In genomic region chr19:3282572-3283467, GRCm38 (mm10) we compare ENCODE assay signal across 8 mouse cellular contexts. TPM values are rescaled to one million over a fixed set of nuclear protein-coding genes. Genes with fewer than 3 reads are reported as not detected.
DNase-seq lines count a peak whose midpoint lies in the region; ATAC-seq lines count a peak whose summit lies in the region.

TSS of gene Mrpl21 (plus strand) at chr19:3282901.
TSS of gene Ighmbp2 (minus strand) at chr19:3283017.

- peak; percentile 97 for ATAC-seq in forebrain, embryonic 14.5 days
- peak; percentile 93 for ATAC-seq in neural tube, embryonic 15.5 days (ENCODE audit: low FRiP score)

- H3K27ac ChIP-seq in forebrain, embryonic 14.5 days (ENCODE audit: low read depth, low read length) = peak within 1 kb of the TSS; percentile 71; the same call in 1 of the 2 replicates
- H3K27ac ChIP-seq in neural tube, embryonic 15.5 days (replicated peaks) = peak within 1 kb of the TSS; percentile 74

- H3K36me3 ChIP-seq in forebrain, embryonic 14.5 days (ENCODE audit: control insufficient read depth, insufficient read depth, low read length) = peaks cover 51% of the 10 kb centered on the region
- peaks cover 45% of the 10 kb centered on the region for H3K36me3 ChIP-seq in neural tube, embryonic 15.5 days

- peak within 1 kb of the TSS; percentile 77 for H3K4me3 ChIP-seq in forebrain, embryonic 14.5 days (ENCODE audit: low read depth, low read length)
- peak within 1 kb of the TSS; percentile 91 for H3K4me3 ChIP-seq in neural tube, embryonic 15.5 days (replicated peaks)

- no peaks in the 10 kb centered on the region for H3K9me3 ChIP-seq in forebrain, embryonic 14.5 days (replicated peaks; ENCODE audit: control insufficient read depth, low read length)
- no peaks in the 10 kb centered on the region for H3K9me3 ChIP-seq in neural tube, embryonic 15.5 days (replicated peaks)

- peaks cover 15% of the 10 kb centered on the region for H3K4me1 ChIP-seq in forebrain, embryonic 14.5 days (ENCODE audit: control insufficient read depth, insufficient read depth, low read length)
- peaks cover 24% of the 10 kb centered on the region for H3K4me1 ChIP-seq in neural tube, embryonic 15.5 days

- WGBS in forebrain, embryonic 14.5 days = under 1% methylated on average over 49 of the region's 49 CpGs
- under 1% methylated on average over 49 of the region's 49 CpGs for WGBS in neural tube, embryonic 15.5 days

- H3K9ac ChIP-seq in forebrain, embryonic 14.5 days (ENCODE audit: low read length) = peak within 1 kb of the TSS; percentile 89
- H3K9ac ChIP-seq in neural tube, embryonic 15.5 days (replicated peaks) = peak within 1 kb of the TSS; percentile 86

- intact Hi-C loops in heart, postnatal 14 days (cut with DNase I) = loop anchor here (5.0 kb wide), 1 partner anchor 39 kb away; the partner anchor contains the start of gene Cpt1a

- H3K27me3 ChIP-seq in forebrain, embryonic 14.5 days (replicated peaks; ENCODE audit: control insufficient read depth, insufficient read depth, low read length) = no peaks in the 10 kb centered on the region
- H3K27me3 ChIP-seq in neural tube, embryonic 15.5 days (replicated peaks) = no peaks in the 10 kb centered on the region

- peak; percentile 93 for DNase-seq in ES-CJ7 (ENCODE audit: low read depth, low spot score)
- peak; percentile 92 for DNase-seq in cerebellum, adult 11 months
- DNase-seq in forebrain, embryonic 14.5 days (ENCODE audit: low spot score) = peak; percentile 95
- peak; percentile 88 to 94 for DNase-seq in heart, postnatal 14 days
- DNase-seq in layer of hippocampus, adult 11-12 months (ENCODE audit: low spot score) = peak; percentile 91
- DNase-seq in lung, adult 18-20 months = peak; percentile 88 to 89
- peak; percentile 93 for DNase-seq in testis, postnatal 14 days (ENCODE audit: low spot score)

- peak within 1 kb of the TSS; percentile 80 for H3K4me2 ChIP-seq in forebrain, embryonic 14.5 days (ENCODE audit: low read length)
- peak within 1 kb of the TSS; percentile 72 for H3K4me2 ChIP-seq in neural tube, embryonic 15.5 days

RNA-seq across cellular contexts. Expression of gene Mrpl21, which starts in this region (rescaled TPM):
- 112 and 128 TPM in 2 replicates for polyA plus RNA-seq in forebrain, embryonic 14.5 days (2014; fragmentation: Nextera tagmentation; extraction: Ambion mirVana)
- total RNA-seq in heart, postnatal 14 days (2021) = 10 to 100 TPM; 77.3 to 80.9 TPM
- 103 and 105 TPM in 2 replicates for polyA plus RNA-seq in neural tube, embryonic 15.5 days (2015; fragmentation: Nextera tagmentation; extraction: Ambion mirVana)

RNA-seq across cellular contexts. Expression of gene Ighmbp2, which starts in this region (rescaled TPM):
- polyA plus RNA-seq in forebrain, embryonic 14.5 days (2014; fragmentation: Nextera tagmentation; extraction: Ambion mirVana) = 7.0 and 9.5 TPM in 2 replicates
- 1 to 10 TPM; 2.9 to 3.8 TPM for total RNA-seq in heart, postnatal 14 days (2021)
- polyA plus RNA-seq in neural tube, embryonic 15.5 days (2015; fragmentation: Nextera tagmentation; extraction: Ambion mirVana) = 10.6 and 10.7 TPM in 2 replicates

Comparison
In these comparisons a context has a peak if more than half of its experiments do, and no peak if none do; other contexts are left out.
1. Peak in every context shown above with its lines: DNase-seq, ATAC-seq, H3K4me3 ChIP-seq and H3K27ac ChIP-seq.